ENCODE assay signal across 12 mouse cellular contexts in genomic region chr7:115721624-115722540, GRCm38 (mm10).
A peak's percentile ranks its signal among the peaks of the same experiment; 100 is the strongest.
DNase-seq lines count a peak whose midpoint lies in the region; ATAC-seq and TF ChIP-seq lines count a peak whose summit lies in the region.
"Had no signal": no experiment of that assay in that cellular context is flagged by ENCODE, and none has a peak within 500 bp of the region (broad histone marks: within the 10 kb centered on the region; RNA-seq: fewer than 3 reads in every experiment).

No protein-coding gene starts in this region.

- intact Hi-C loops in left cerebral cortex, adult 2 months (cut with DNase I), result no loop called here

- no peaks in the 10 kb centered on the region for H3K27me3 ChIP-seq in embryonic facial prominence, embryonic 14.5 days (replicated peaks; ENCODE audit: control insufficient read depth, insufficient read depth, low read length)
- H3K27me3 ChIP-seq in hindbrain, embryonic 12.5 days, result no peaks in the 10 kb centered on the region
- no peaks in the 10 kb centered on the region for H3K27me3 ChIP-seq in neural tube, embryonic 13.5 days

- H3K9me3 ChIP-seq in embryonic facial prominence, embryonic 14.5 days (ENCODE audit: control insufficient read depth, low read length), result no peaks in the 10 kb centered on the region
- no peaks in the 10 kb centered on the region for H3K9me3 ChIP-seq in hindbrain, embryonic 12.5 days (replicated peaks)
- no peaks in the 10 kb centered on the region for H3K9me3 ChIP-seq in neural tube, embryonic 13.5 days

- no peak overlapping the region for H3K4me2 ChIP-seq in embryonic facial prominence, embryonic 14.5 days (ENCODE audit: low read depth, low read length)
- H3K4me2 ChIP-seq in hindbrain, embryonic 12.5 days (replicated peaks), result no peak overlapping the region
- peak overlapping the region; percentile 23 for H3K4me2 ChIP-seq in neural tube, embryonic 13.5 days

- ATAC-seq in embryonic facial prominence, embryonic 14.5 days (ENCODE audit: low read depth), result peak; percentile 18; the same call in 1 of the 2 replicates
- ATAC-seq in hindbrain, embryonic 12.5 days (ENCODE audit: low FRiP score), result peak; percentile 58
- peak; percentile 78; the same call in 1 of the 2 replicates for ATAC-seq in neural tube, embryonic 13.5 days (ENCODE audit: low read depth)

- no peak overlapping the region for H3K9ac ChIP-seq in embryonic facial prominence, embryonic 14.5 days (ENCODE audit: low read depth, low read length)
- H3K9ac ChIP-seq in hindbrain, embryonic 12.5 days, result no peak overlapping the region
- no peak overlapping the region for H3K9ac ChIP-seq in neural tube, embryonic 13.5 days

- no peak for TF ChIP-seq CTCF in left cerebral cortex, adult 2 months (IDR thresholded peaks at IDR 0.05)

- H3K27ac ChIP-seq in left cerebral cortex, adult 2 months, result peak overlapping the region; percentile 11; the same call in 1 of the 2 replicates
- no peak overlapping the region for H3K27ac ChIP-seq in embryonic facial prominence, embryonic 14.5 days (replicated peaks; ENCODE audit: low read depth, low read length)
- peak overlapping the region; percentile 70; the same call in 1 of the 2 replicates for H3K27ac ChIP-seq in hindbrain, embryonic 12.5 days
- peak overlapping the region; percentile 68 for H3K27ac ChIP-seq in neural tube, embryonic 13.5 days (replicated peaks)

- H3K4me1 ChIP-seq in embryonic facial prominence, embryonic 14.5 days (ENCODE audit: control insufficient read depth, insufficient read depth, low read length), result no peaks in the 10 kb centered on the region
- peaks cover 15% of the 10 kb centered on the region for H3K4me1 ChIP-seq in hindbrain, embryonic 12.5 days
- peaks cover 32% of the 10 kb centered on the region for H3K4me1 ChIP-seq in neural tube, embryonic 13.5 days (replicated peaks)

- DNase-seq in left cerebral cortex, adult 2 months (ENCODE audit: extremely low spot score in 1 of 2, low spot score in 2 of 2), result no peak
- DNase-seq in left cerebral cortex, adult 9 months (ENCODE audit: low spot score in 2 of 2), result no peak
- peak; percentile 43 for DNase-seq in embryonic facial prominence, embryonic 14.5 days (ENCODE audit: low spot score)
- DNase-seq in kidney, postnatal 14 days, result no peak
- no peak for DNase-seq in urinary bladder, adult 2 months (ENCODE audit: low spot score)
- DNase-seq in adrenal gland, postnatal 14 days, result no peak
- DNase-seq: cerebellum, adult 9-10 months; kidney, adult 18-20 months; thymus, postnatal 36 days had no signal

- no peak overlapping the region for H3K4me3 ChIP-seq in left cerebral cortex, adult 2 months
- H3K4me3 ChIP-seq in embryonic facial prominence, embryonic 14.5 days (ENCODE audit: low read depth, low read length), result no peak overlapping the region
- H3K4me3 ChIP-seq in hindbrain, embryonic 12.5 days, result no peak overlapping the region
- no peak overlapping the region for H3K4me3 ChIP-seq in neural tube, embryonic 13.5 days
- H3K4me3 ChIP-seq: myocyte had no signal

- no peaks in the 10 kb centered on the region for H3K36me3 ChIP-seq in embryonic facial prominence, embryonic 14.5 days (ENCODE audit: control insufficient read depth, insufficient read depth, low read length)
- H3K36me3 ChIP-seq in hindbrain, embryonic 12.5 days, result no peaks in the 10 kb centered on the region
- H3K36me3 ChIP-seq in neural tube, embryonic 13.5 days, result no peaks in the 10 kb centered on the region

- WGBS in embryonic facial prominence, embryonic 14.5 days, result 29% methylated on average over 7 of the region's 7 CpGs
- 8% methylated on average over 7 of the region's 7 CpGs for WGBS in hindbrain, embryonic 12.5 days
- WGBS in neural tube, embryonic 13.5 days, result 2% methylated on average over 7 of the region's 7 CpGs

Comparison
In these comparisons a context has a peak if more than half of its experiments do, and no peak if none do; other contexts are left out.
1. ATAC-seq: peak in every context shown above with its lines; median percentile 78 in neural tube, embryonic 13.5 days; 58 in hindbrain, embryonic 12.5 days; 18 in embryonic facial prominence, embryonic 14.5 days.